In genomic region chr4:137368198-137368597, GRCm38 (mm10) we compare ENCODE assay signal across 11 mouse cellular contexts. TPM values are rescaled to one million over a fixed set of nuclear protein-coding genes. Genes with fewer than 3 reads are reported as not detected.
DNase-seq lines count a peak whose midpoint lies in the region; ATAC-seq lines count a peak whose summit lies in the region.
"Had no signal": no experiment of that assay in that cellular context is flagged by ENCODE, and none has a peak within 500 bp of the region (broad histone marks: within the 10 kb centered on the region; RNA-seq: fewer than 3 reads in every experiment).

No protein-coding gene starts in this region.

- 4% methylated on average over 1 of the region's 1 CpGs for WGBS in kidney, embryonic 14.5 days
- WGBS in embryonic facial prominence, embryonic 10.5 days, result 35% methylated on average over 1 of the region's 1 CpGs
- WGBS in liver, embryonic 15.5 days (ENCODE audit: insufficient replicate concordance), result 5% methylated on average over 1 of the region's 1 CpGs
- 18% methylated on average over 1 of the region's 1 CpGs for WGBS in midbrain, embryonic 15.5 days

- no peak for ATAC-seq in kidney, embryonic 14.5 days (ENCODE audit: low FRiP score, low TSS enrichment)
- ATAC-seq in liver, embryonic 15.5 days (ENCODE audit: insufficient read depth), result no peak
- ATAC-seq in midbrain, embryonic 15.5 days (replicated peaks), result no peak
- ATAC-seq: midbrain, embryonic 16.5 days; Patski had no signal

- H3K4me1 ChIP-seq in kidney, embryonic 14.5 days (ENCODE audit: control insufficient read depth, insufficient read depth, low read length), result peaks cover 9% of the 10 kb centered on the region
- peaks cover 26% of the 10 kb centered on the region for H3K4me1 ChIP-seq in embryonic facial prominence, embryonic 10.5 days
- peaks cover 40% of the 10 kb centered on the region for H3K4me1 ChIP-seq in liver, embryonic 15.5 days (replicated peaks)
- H3K4me1 ChIP-seq in midbrain, embryonic 15.5 days, result peaks cover 8% of the 10 kb centered on the region

- H3K27me3 ChIP-seq in kidney, embryonic 14.5 days (ENCODE audit: control insufficient read depth, insufficient read depth, low read length), result no peaks in the 10 kb centered on the region
- H3K27me3 ChIP-seq in embryonic facial prominence, embryonic 10.5 days (replicated peaks; ENCODE audit: low read depth, poor library complexity, severe bottlenecking), result no peaks in the 10 kb centered on the region
- H3K27me3 ChIP-seq in liver, embryonic 15.5 days, result no peaks in the 10 kb centered on the region; the same call in 1 of the 2 replicates
- no peaks in the 10 kb centered on the region for H3K27me3 ChIP-seq in midbrain, embryonic 15.5 days (replicated peaks)
- H3K27me3 ChIP-seq: Patski had no signal

- H3K9ac ChIP-seq in kidney, embryonic 14.5 days (ENCODE audit: low read depth, low read length), result no peak overlapping the region
- H3K9ac ChIP-seq in liver, embryonic 15.5 days, result no peak overlapping the region
- no peak overlapping the region for H3K9ac ChIP-seq in midbrain, embryonic 15.5 days

- no peak for DNase-seq in kidney, postnatal 25 days
- peak; percentile 25 to 38 for DNase-seq in CD8-positive naive resting alpha-beta T cell, adult 2 months (ENCODE audit: low read depth in 2 of 2, low spot score in 2 of 2)
- DNase-seq in embryonic facial prominence, embryonic 10.5 days (ENCODE audit: low spot score), result no peak
- no peak for DNase-seq in gastrocnemius, postnatal 36 days
- DNase-seq in urinary bladder, postnatal 4 days (ENCODE audit: low spot score in 2 of 2), result no peak
- DNase-seq: cerebellum, adult 2 months had no signal

- peak overlapping the region; percentile 27; the same call in 1 of the 2 replicates for H3K27ac ChIP-seq in kidney, embryonic 14.5 days (ENCODE audit: low read depth, low read length)
- peak overlapping the region; percentile 70 for H3K27ac ChIP-seq in embryonic facial prominence, embryonic 10.5 days (replicated peaks)
- peak overlapping the region; percentile 66 for H3K27ac ChIP-seq in liver, embryonic 15.5 days (replicated peaks)
- no peak overlapping the region for H3K27ac ChIP-seq in midbrain, embryonic 15.5 days

- no peak overlapping the region for H3K4me3 ChIP-seq in kidney, embryonic 14.5 days (ENCODE audit: low read length)
- H3K4me3 ChIP-seq in embryonic facial prominence, embryonic 10.5 days, result no peak overlapping the region
- no peak overlapping the region for H3K4me3 ChIP-seq in liver, embryonic 15.5 days (replicated peaks)
- H3K4me3 ChIP-seq in midbrain, embryonic 15.5 days, result no peak overlapping the region

- H3K9me3 ChIP-seq in kidney, embryonic 14.5 days (ENCODE audit: control insufficient read depth, low read length), result no peaks in the 10 kb centered on the region
- no peaks in the 10 kb centered on the region for H3K9me3 ChIP-seq in embryonic facial prominence, embryonic 10.5 days
- no peaks in the 10 kb centered on the region for H3K9me3 ChIP-seq in liver, embryonic 15.5 days (replicated peaks)
- no peaks in the 10 kb centered on the region for H3K9me3 ChIP-seq in midbrain, embryonic 15.5 days

- no peaks in the 10 kb centered on the region for H3K36me3 ChIP-seq in kidney, embryonic 14.5 days (ENCODE audit: control insufficient read depth, insufficient read depth, low read length)
- H3K36me3 ChIP-seq in embryonic facial prominence, embryonic 10.5 days (replicated peaks), result no peaks in the 10 kb centered on the region
- H3K36me3 ChIP-seq in liver, embryonic 15.5 days (replicated peaks), result no peaks in the 10 kb centered on the region
- no peaks in the 10 kb centered on the region for H3K36me3 ChIP-seq in midbrain, embryonic 15.5 days (replicated peaks)

- intact Hi-C loops in gastrocnemius, postnatal 36 days (cut with DNase I), result no loop called here

- H3K4me2 ChIP-seq in kidney, embryonic 14.5 days (replicated peaks; ENCODE audit: low read depth, low read length), result no peak overlapping the region
- H3K4me2 ChIP-seq in liver, embryonic 15.5 days, result peak overlapping the region; percentile 35
- no peak overlapping the region for H3K4me2 ChIP-seq in midbrain, embryonic 15.5 days

RNA-seq across cellular contexts. Expression of gene Cdc42, which starts 10.7 kb away (rescaled TPM):
- polyA plus RNA-seq in kidney, embryonic 14.5 days (2014; fragmentation: Nextera tagmentation; extraction: Ambion mirVana), result 657 and 680 TPM in 2 replicates
- 568 and 585 TPM in 2 replicates for polyA plus RNA-seq in embryonic facial prominence, embryonic 10.5 days (2016; fragmentation: Nextera tagmentation; extraction: Ambion mirVana)
- 247 and 249 TPM in 2 replicates for polyA plus RNA-seq in liver, embryonic 15.5 days (2015; fragmentation: Nextera tagmentation; extraction: Ambion mirVana)
- 100 to 1,000 TPM; 158 to 176 TPM for total RNA-seq in gastrocnemius, postnatal 36 days (2021)
- 902 and 940 TPM in 2 replicates for polyA plus RNA-seq in midbrain, embryonic 15.5 days (2015; fragmentation: Nextera tagmentation; extraction: Ambion mirVana)

RNA-seq across cellular contexts. Expression of gene Cela3a, which starts 41.4 kb away (rescaled TPM):
- polyA plus RNA-seq in kidney, embryonic 14.5 days (2014; fragmentation: Nextera tagmentation; extraction: Ambion mirVana), result not detected in 2 replicates
- polyA plus RNA-seq in embryonic facial prominence, embryonic 10.5 days (2016; fragmentation: Nextera tagmentation; extraction: Ambion mirVana), result not detected in 2 replicates
- polyA plus RNA-seq in liver, embryonic 15.5 days (2015; fragmentation: Nextera tagmentation; extraction: Ambion mirVana), result not detected in 2 replicates
- total RNA-seq in gastrocnemius, postnatal 36 days (2021), result not detected
- polyA plus RNA-seq in midbrain, embryonic 15.5 days (2015; fragmentation: Nextera tagmentation; extraction: Ambion mirVana), result not detected in 2 replicates
- polyA plus RNA-seq: cerebellum, adult 2 months; midbrain, embryonic 16.5 days; Patski had no signal

Comparison
In these comparisons a context has a peak if more than half of its experiments do, and no peak if none do; other contexts are left out.
1. DNase-seq: peak in CD8-positive naive resting alpha-beta T cell, adult 2 months (2 of 2); none in kidney, postnatal 25 days (0 of 2), embryonic facial prominence, embryonic 10.5 days (single experiment), gastrocnemius, postnatal 36 days (0 of 2) and urinary bladder, postnatal 4 days (0 of 2).